In the genomic region with DNA sequence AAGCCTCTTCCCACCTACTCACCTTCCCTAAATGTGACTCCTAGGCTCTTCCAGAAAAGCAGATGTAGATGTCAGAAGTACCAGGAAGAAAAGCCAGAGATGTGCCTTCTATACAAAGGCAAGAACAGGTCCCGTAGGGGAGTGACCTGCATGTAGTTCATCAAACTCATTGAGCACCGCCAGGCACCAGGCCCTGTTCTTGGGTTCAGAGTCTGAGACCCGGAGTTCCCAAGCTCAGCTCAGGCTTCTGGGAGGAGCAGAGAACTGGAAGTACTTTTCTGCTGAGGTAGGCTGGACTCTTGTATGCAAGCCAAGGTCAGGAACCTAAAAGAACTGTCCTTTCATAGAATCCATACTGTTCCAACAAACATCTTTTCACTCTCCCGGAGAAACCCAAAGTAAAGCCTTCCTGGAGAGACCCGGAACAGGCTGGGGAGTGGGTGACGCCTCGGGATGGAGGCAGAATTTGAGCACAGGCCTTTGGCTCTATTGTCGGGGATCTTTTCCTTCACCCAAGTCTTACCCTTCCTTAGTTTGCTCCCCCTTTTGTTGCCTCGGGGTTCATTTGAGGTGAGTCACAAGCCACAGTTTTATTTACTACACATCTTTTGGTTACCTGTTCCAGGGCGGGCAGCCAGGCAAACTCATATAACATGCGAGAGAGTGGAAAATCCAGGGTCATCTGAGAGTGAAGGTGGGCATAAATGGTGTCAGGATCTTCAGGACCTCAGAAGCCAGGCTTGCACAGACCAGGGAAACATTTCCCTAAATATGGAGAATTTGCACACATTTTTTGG, we compare ENCODE assay signal across 8 mouse cellular contexts. TPM values are rescaled to one million over a fixed set of nuclear protein-coding genes. Genes with fewer than 3 reads are reported as not detected.
DNase-seq lines count a peak whose midpoint lies in the region; ATAC-seq lines count a peak whose summit lies in the region.

No protein-coding gene starts in this region.

- DNase-seq in adrenal gland, adult (ENCODE audit: inconsistent age in 2 of 2, low spot score in 1 of 2) = peak; percentile 66 to 80
- no peak for DNase-seq in adrenal gland, postnatal 4 days (ENCODE audit: low spot score in 2 of 2)
- peak; percentile 8 for DNase-seq in thymus, postnatal 25 days
- DNase-seq in thymus, postnatal 4 days = no peak
- DNase-seq in intestine, embryonic 14.5 days (ENCODE audit: low spot score) = no peak
- no peak for DNase-seq in frontal cortex, postnatal 25 days (ENCODE audit: low spot score in 2 of 2)

- H3K4me1 ChIP-seq in intestine, embryonic 14.5 days (replicated peaks; ENCODE audit: control insufficient read depth, insufficient read depth, low read length) = peaks cover 6% of the 10 kb centered on the region; the same call in 1 of the 2 replicates
- H3K4me1 ChIP-seq in liver, embryonic 16.5 days (ENCODE audit: control insufficient read depth, low read depth, low read length) = peaks cover 59% of the 10 kb centered on the region

- peak overlapping the region; percentile 91 for H3K4me2 ChIP-seq in intestine, embryonic 14.5 days (ENCODE audit: low read length)
- peak overlapping the region; percentile 98 for H3K4me2 ChIP-seq in liver, embryonic 16.5 days (ENCODE audit: low read depth, low read length)

- no peaks in the 10 kb centered on the region for H3K9me3 ChIP-seq in intestine, embryonic 14.5 days (ENCODE audit: control insufficient read depth, low read length)
- no peaks in the 10 kb centered on the region for H3K9me3 ChIP-seq in liver, embryonic 16.5 days (replicated peaks; ENCODE audit: control insufficient read depth, low read length)

- WGBS in intestine, embryonic 14.5 days = 77% methylated on average over 11 of the region's 11 CpGs
- whole genome bisulfite sequencing in liver, embryonic 16.5 days (ENCODE audit: insufficient replicate concordance) = 67% methylated on average over 11 of the region's 11 CpGs

- ATAC-seq in intestine, embryonic 14.5 days (replicated peaks; ENCODE audit: low FRiP score, low TSS enrichment, low read depth) = no peak
- ATAC-seq in liver, embryonic 16.5 days (ENCODE audit: low read depth) = no peak
- no peak for ATAC-seq in erythroid progenitor cell, adult 5-6 weeks (replicated peaks; ENCODE audit: low FRiP score, poor library complexity, severe bottlenecking)

- H3K4me3 ChIP-seq in intestine, embryonic 14.5 days (ENCODE audit: low read depth, low read length) = no peak overlapping the region
- H3K4me3 ChIP-seq in liver, embryonic 16.5 days (ENCODE audit: low read depth, low read length) = peak overlapping the region; percentile 72

- no peak overlapping the region for H3K27ac ChIP-seq in intestine, embryonic 14.5 days (ENCODE audit: low read depth)
- H3K27ac ChIP-seq in liver, embryonic 16.5 days (ENCODE audit: low read length) = peak overlapping the region; percentile 84

- H3K9ac ChIP-seq in intestine, embryonic 14.5 days (ENCODE audit: low read length) = no peak overlapping the region
- H3K9ac ChIP-seq in liver, embryonic 16.5 days (ENCODE audit: low read depth, low read length) = peak overlapping the region; percentile 94

- 0 out of 2 replicates have a peak, but pooled peaks cover 3% of the 10 kb centered on the region for H3K36me3 ChIP-seq in intestine, embryonic 14.5 days (ENCODE audit: control insufficient read depth, insufficient read depth, low read length)
- 0 out of 2 replicates have a peak, but pooled peaks cover 4% of the 10 kb centered on the region for H3K36me3 ChIP-seq in liver, embryonic 16.5 days (ENCODE audit: control insufficient read depth, insufficient read depth)

- H3K27me3 ChIP-seq in intestine, embryonic 14.5 days (replicated peaks; ENCODE audit: control insufficient read depth, insufficient read depth, low read length) = no peaks in the 10 kb centered on the region
- no peaks in the 10 kb centered on the region for H3K27me3 ChIP-seq in liver, embryonic 16.5 days (ENCODE audit: control insufficient read depth, insufficient read depth, low read depth, low read length)

RNA-seq across cellular contexts. Expression of a gene that starts 0.9 kb away (rescaled TPM):
- total RNA-seq in adrenal gland, postnatal 4 days (2021) = 10 to 100 TPM; 55.2 to 62.3 TPM
- 25.8 and 28.3 TPM in 2 replicates for polyA plus RNA-seq in intestine, embryonic 14.5 days (2014; fragmentation: Nextera tagmentation; extraction: Ambion mirVana)
- polyA plus RNA-seq in liver, embryonic 16.5 days (2015; fragmentation: Nextera tagmentation; extraction: Ambion mirVana) = 22.6 and 23.2 TPM in 2 replicates
- 139 and 143 TPM in 2 replicates for total RNA-seq in erythroid progenitor cell, adult 5-6 weeks (2015; ENCODE audit: low replicate concordance)
- 235 and 242 TPM in 2 replicates for total RNA-seq in erythroid progenitor cell, adult 5-6 weeks (2017; ENCODE audit: low replicate concordance)

RNA-seq across cellular contexts. Expression of a gene that starts 51.7 kb away (rescaled TPM):
- 10 to 100 TPM; 25.7 to 27.5 TPM for total RNA-seq in adrenal gland, postnatal 4 days (2021)
- 20.9 and 22.8 TPM in 2 replicates for polyA plus RNA-seq in intestine, embryonic 14.5 days (2014; fragmentation: Nextera tagmentation; extraction: Ambion mirVana)
- 11.3 and 12.6 TPM in 2 replicates for polyA plus RNA-seq in liver, embryonic 16.5 days (2015; fragmentation: Nextera tagmentation; extraction: Ambion mirVana)
- total RNA-seq in erythroid progenitor cell, adult 5-6 weeks (2015; ENCODE audit: low replicate concordance) = 5.0 and 10.5 TPM in 2 replicates
- 7.9 and 13.1 TPM in 2 replicates for total RNA-seq in erythroid progenitor cell, adult 5-6 weeks (2017; ENCODE audit: low replicate concordance)

Comparison
In these comparisons a context has a peak if more than half of its experiments do, and no peak if none do; other contexts are left out.
1. DNase-seq: peak in adrenal gland, adult (2 of 2) and thymus, postnatal 25 days (single experiment); none in adrenal gland, postnatal 4 days (0 of 2), thymus, postnatal 4 days (single experiment), intestine, embryonic 14.5 days (single experiment) and frontal cortex, postnatal 25 days (0 of 2).